Mouse (Mus musculus) testis, adult 2 months (tissue): ENCODE results near the gene Slc48a1. TPM values are rescaled to one million over a fixed set of nuclear protein-coding genes. Genes with fewer than 3 reads are reported as not detected.

ENCODE experiments used
- H3K27ac ChIP-seq: fragments of 200-500 bp; 2 replicates; pipeline ENCODE4 v1.5.1; 2012; ENCODE audit warnings: low read depth, low read length; ENCODE audit not compliant: control insufficient read depth, insufficient read depth
- H3K27me3 ChIP-seq: fragments of 200-500 bp; 2 replicates; pipeline ENCODE4 v1.6.1; 2012; ENCODE audit warnings: mild to moderate bottlenecking, low read length, moderate library complexity; ENCODE audit not compliant: control insufficient read depth, insufficient read depth
- H3K36me3 ChIP-seq: fragments of 200-500 bp; 2 replicates; pipeline ENCODE4 v1.6.1; 2012; ENCODE audit warnings: mild to moderate bottlenecking, low read length; ENCODE audit not compliant: control insufficient read depth, insufficient read depth
- H3K4me1 ChIP-seq: fragments of 200-500 bp; 2 replicates; pipeline ENCODE4 v1.6.1; 2012; ENCODE audit warnings: low read length; ENCODE audit not compliant: control insufficient read depth, insufficient read depth
- H3K4me3 ChIP-seq: fragments of 200-500 bp; 2 replicates; pipeline ENCODE4 v1.5.1; 2012; ENCODE audit warnings: low read depth, mild to moderate bottlenecking, low read length, moderate library complexity, mixed read lengths; ENCODE audit not compliant: control insufficient read depth
- CTCF ChIP-seq: fragments of 200-500 bp; IDR thresholded peaks from 2 replicates; pipeline ENCODE4 v1.5.1; 2012; ENCODE audit warnings: low read depth, mild to moderate bottlenecking, inconsistent platforms, low read length, moderate library complexity; ENCODE audit not compliant: control insufficient read depth, insufficient read depth, insufficient replicate concordance
- POLR2A ChIP-seq: fragments of 200-500 bp; IDR thresholded peaks from 2 replicates; pipeline ENCODE4 v1.6.1; 2012; ENCODE audit warnings: low read depth, mild to moderate bottlenecking, inconsistent platforms, low read length, moderate library complexity; ENCODE audit not compliant: control insufficient read depth
- polyA plus RNA-seq: library from polyadenylated mRNA; depleted of rRNA; stranded (reverse); fragments of >200 nt; gene quantifications from 2 replicates; pipeline ENCODE4 v1.2.3, GENCODE M21; 2012; rRNA removed

The Slc48a1 gene
- polyA plus RNA-seq = 16.3 and 17.0 TPM in 2 replicates

DNA sequence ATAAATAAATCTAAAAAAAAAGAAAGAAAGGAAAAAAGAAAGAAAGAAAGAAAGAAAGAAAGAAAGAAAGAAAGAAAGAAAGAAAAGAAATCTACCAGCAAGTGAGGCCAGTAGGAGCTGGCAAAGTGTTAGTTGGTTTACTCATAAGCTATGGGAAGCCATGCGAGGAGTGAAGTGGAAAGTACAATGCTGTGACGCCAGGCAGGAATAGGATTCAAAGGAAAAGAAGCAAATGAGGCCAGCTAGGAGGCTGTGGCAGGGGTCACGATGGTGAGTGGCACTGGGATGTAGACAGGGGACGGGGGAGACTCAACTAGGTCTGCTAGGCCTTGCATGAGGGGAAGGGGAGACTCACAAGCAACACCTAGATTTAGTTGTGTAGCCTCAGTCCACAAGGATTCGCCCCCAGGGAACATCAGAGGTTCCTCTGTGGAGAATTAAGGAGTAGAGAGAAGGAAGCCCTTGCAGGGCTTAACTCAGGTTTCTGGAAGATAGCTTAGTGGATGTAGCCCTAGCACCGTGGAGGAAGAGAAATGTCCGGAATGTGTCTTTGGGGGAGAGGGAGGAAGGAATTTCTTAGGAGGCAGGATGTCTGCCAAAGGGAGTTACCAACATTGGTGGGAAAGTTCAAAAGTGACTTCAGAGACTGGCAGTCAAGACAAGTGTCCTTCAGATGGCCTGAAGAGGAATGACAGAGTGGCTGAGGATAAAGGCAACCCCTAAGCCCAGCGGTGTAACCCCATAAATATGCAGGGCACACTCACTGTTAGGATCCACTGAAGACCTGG is at the start of gene Slc48a1:
Gene Slc48a1 (plus strand): TSS at position 210 of the 788 bp plus-strand sequence.
- Histone ChIP-seq H3K4me1 (no peaks in the 10 kb centered on the region; the same call in none of the 2 replicates), H3K27me3 (no peaks in the 10 kb centered on the region), H3K4me3 (no peak within 1 kb of the TSS), H3K36me3 (no peaks in the 10 kb centered on the region), H3K27ac (no peak within 1 kb of the TSS)
- TF ChIP-seq POLR2A = no peak
- TF ChIP-seq CTCF = no peak

DNA sequence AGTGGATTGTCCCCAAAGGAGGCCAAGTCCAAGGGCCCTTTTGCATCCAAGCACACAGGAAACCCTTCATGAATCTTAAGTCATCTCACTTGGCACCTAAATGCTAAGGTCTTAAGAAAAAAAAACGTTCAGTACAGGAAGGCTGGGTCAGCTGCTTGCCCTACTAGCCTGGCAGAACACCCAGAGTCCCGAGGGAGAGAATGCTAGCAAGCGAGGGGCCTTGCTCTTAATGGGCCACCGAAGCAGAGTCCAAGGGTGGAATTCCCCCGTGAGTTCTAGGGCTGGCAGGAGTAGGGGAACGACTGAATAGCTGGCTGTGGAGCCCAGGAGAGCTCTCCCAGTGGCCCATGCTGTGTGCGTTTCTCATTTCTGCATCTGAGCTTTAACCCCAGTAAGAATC is 49.5 kb upstream of the Slc48a1 start:
- no peaks in the 10 kb centered on the region for H3K27me3 ChIP-seq
- H3K4me1 ChIP-seq = peaks cover 13% of the 10 kb centered on the region
- peak overlapping the region; percentile 69 for H3K27ac ChIP-seq
- no peak overlapping the region for H3K4me3 ChIP-seq
- no peak for TF ChIP-seq POLR2A
- no peak for TF ChIP-seq CTCF
- no peaks in the 10 kb centered on the region for H3K36me3 ChIP-seq

DNA sequence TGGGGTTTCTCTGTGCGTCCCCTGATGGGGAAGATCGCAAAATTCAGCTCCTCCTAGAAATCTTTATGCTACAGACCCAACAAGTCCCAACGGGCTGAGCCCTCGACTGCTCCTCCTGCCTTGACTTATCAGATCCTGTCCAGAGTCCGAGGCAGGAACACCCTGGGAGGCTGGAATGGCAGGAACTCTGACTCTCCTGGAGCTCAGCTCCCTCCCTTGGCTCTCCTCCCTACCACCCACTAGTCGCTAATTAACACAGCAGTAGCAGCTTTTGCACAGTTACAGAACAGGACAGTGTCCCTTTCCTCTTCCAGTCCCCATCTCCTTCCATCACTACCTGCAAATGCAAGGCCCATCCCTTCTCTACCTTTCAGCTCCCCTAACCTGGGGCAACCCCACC is 48.0 kb upstream of the Slc48a1 start:
- no peak overlapping the region for H3K27ac ChIP-seq
- no peaks in the 10 kb centered on the region for H3K36me3 ChIP-seq
- H3K27me3 ChIP-seq = no peaks in the 10 kb centered on the region
- peaks cover 7% of the 10 kb centered on the region for H3K4me1 ChIP-seq
- no peak overlapping the region for H3K4me3 ChIP-seq
- TF ChIP-seq POLR2A (no peak), CTCF (no peak)

DNA sequence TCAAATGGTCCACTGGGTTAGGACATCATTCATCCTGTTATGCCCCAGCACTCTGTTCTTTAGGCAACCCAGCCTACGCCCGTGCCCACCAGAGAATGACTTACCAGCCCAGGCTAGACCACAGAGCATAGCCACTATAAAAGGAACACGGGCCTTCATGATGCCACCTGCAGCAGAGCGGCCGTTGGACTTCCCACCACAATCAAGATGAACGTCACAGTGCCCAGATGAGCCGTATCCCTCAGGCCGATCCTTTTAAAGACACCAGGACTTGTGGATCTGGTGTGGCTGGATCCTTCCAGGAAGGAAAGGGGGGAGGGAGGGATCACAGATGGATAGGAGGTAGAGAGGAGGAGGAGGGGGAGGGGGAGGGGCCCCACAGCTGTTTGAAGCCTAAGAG is 47.2 kb upstream of the Slc48a1 start, which contains the start of gene Endou:
Gene Endou (minus strand): TSS at position 229 of the 400 bp plus-strand sequence.
- Histone ChIP-seq H3K27ac (no peak within 1 kb of the TSS), H3K4me1 (peaks cover 7% of the 10 kb centered on the region), H3K36me3 (no peaks in the 10 kb centered on the region), H3K27me3 (no peaks in the 10 kb centered on the region), H3K4me3 (no peak within 1 kb of the TSS)
- TF ChIP-seq CTCF (no peak), POLR2A (no peak)

DNA sequence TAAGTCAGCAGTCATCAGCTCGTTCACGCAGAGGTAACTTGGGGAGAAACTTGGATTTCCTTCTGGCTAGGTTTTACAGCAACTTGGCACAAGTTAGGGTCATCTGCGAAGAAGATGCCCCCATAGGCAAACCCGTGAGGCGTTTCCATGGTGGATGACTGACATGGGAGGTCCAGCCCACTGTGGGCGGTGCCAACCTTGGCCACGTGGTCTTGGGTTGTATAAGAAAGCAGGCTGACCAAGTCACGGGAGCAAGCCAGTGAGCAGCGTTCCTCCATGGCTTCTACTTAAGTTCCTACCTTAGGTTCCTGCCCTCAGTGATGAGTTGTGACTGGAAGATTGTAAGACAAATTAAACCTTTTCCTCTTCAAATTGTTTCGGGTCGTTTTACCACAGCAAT is 46.3 kb upstream of the Slc48a1 start:
- H3K27me3 ChIP-seq = no peaks in the 10 kb centered on the region
- no peak overlapping the region for H3K27ac ChIP-seq
- TF ChIP-seq CTCF = no peak
- TF ChIP-seq POLR2A = no peak
- H3K4me1 ChIP-seq = peaks cover 7% of the 10 kb centered on the region
- no peaks in the 10 kb centered on the region for H3K36me3 ChIP-seq
- H3K4me3 ChIP-seq = no peak overlapping the region

DNA sequence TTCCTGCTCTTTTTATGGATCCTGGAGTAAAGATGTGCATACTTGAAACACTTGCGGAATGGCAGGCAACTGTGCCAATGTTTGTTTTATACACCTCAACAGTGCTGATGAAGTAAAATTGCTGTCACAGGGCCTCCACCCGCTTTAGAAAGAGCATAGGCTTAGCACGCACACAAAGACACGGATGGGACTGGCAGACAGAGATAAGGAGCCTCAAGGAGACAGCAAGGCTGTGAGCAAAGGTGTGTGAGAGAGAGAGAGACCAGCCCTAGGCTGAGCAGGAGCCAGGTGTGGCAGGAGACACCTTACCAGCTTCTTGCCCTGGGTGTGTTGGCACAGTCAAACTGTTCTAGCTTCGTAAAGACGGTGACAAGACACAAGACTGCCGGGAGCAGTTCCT is 39.4 kb upstream of the Slc48a1 start:
- no peaks in the 10 kb centered on the region for H3K27me3 ChIP-seq
- TF ChIP-seq CTCF (no peak), POLR2A (no peak)
- no peaks in the 10 kb centered on the region for H3K36me3 ChIP-seq
- no peak overlapping the region for H3K4me3 ChIP-seq
- peaks cover 2% of the 10 kb centered on the region; the same call in 1 of the 2 replicates for H3K4me1 ChIP-seq
- H3K27ac ChIP-seq = no peak overlapping the region

DNA sequence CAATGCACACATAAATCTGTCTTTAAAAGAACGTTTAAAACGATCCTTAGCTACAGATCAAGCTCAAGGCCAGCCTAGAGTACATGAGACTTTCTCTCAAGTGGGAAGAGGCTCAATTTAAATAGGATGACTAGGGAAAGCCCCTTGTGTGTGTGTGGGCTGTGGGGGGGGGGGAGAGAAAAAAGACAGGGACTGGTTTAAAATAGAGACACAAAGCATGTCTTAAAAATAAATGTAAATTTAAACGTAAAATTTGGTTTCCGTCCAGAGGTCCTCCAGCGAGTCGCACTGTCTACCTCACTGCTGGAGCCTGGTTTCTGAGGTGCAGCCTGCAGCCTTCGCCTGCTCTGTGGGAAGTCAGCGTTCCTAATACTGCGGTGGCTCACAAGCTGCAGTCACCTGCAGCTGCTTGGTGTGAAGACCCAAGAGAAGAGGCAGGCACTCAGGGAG is 38.0 kb upstream of the Slc48a1 start:
- Histone ChIP-seq H3K4me3 (peak overlapping the region; percentile 65), H3K4me1 (peaks cover 4% of the 10 kb centered on the region), H3K27ac (no peak overlapping the region), H3K36me3 (no peaks in the 10 kb centered on the region), H3K27me3 (no peaks in the 10 kb centered on the region)
- TF ChIP-seq POLR2A (no peak), CTCF (no peak)

DNA sequence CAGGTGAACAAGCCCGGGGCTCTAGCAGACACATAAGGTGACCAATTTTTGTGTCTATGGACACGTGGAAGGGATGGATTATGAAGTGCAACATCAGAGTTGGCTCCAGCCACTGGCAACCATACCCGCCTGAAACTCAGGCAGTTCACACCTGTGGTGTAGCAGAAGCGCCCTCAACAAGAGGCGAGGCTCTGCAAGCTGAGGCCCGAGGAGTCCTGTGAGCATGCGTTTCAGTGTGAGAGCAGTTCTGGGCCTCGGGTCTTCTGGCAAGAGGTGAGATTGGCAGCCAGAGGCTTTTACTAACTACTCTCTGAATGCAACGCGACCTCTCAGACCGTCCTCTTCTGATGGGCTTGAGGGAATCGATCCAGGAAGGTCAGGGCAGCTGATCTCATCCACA is 36.7 kb upstream of the Slc48a1 start:
- H3K27me3 ChIP-seq = no peaks in the 10 kb centered on the region
- peak overlapping the region; percentile 65 for H3K4me3 ChIP-seq
- TF ChIP-seq CTCF (no peak), POLR2A (no peak; the same call in 1 of the 2 replicates)
- no peaks in the 10 kb centered on the region for H3K36me3 ChIP-seq
- peaks cover 11% of the 10 kb centered on the region for H3K4me1 ChIP-seq
- no peak overlapping the region for H3K27ac ChIP-seq
